Mouse (Mus musculus) lung, postnatal 0 days (tissue): ENCODE measurements around the gene Srp68.

ENCODE experiments used
- CTCF ChIP-seq: IDR thresholded peaks from 2 replicates; pipeline ENCODE4 v1.5.1; 2016; ENCODE audit warnings: antibody characterized with exemption, mild to moderate bottlenecking
- EP300 ChIP-seq: IDR thresholded peaks from 2 replicates; pipeline ENCODE4 v1.6.1; 2016; ENCODE audit warnings: antibody characterized with exemption, mild to moderate bottlenecking, control low read depth

DNA sequence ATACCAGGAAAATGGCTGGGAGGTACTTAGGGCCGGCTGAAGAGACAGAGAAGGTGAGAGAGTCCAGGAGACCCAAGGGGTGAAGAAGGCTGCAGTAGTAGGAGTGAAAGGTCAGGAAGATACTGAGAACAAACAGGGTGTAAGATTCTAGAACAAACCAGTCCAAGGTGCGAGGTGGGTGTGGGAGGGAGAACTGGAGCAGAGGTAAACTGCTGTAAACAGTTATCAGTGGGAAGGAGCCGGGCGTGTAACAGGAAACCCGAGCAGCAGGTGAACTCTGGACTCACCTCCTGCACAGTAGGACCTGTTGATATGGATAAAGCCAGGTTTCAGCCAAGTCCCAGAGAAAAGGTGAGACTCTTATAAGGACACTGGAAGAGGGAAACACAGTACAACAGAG lies 63.3 kb downstream of the Srp68 start:
- no peak for TF ChIP-seq EP300
- no peak for TF ChIP-seq CTCF
